Mouse (Mus musculus): ENCODE data around the gene Fam122b. TPM values are rescaled to one million over a fixed set of nuclear protein-coding genes. Genes with fewer than 3 reads are reported as not detected.

Fam122b gene
- 3.0 and 3.2 TPM in 2 replicates for polyA plus RNA-seq (2015; fragmentation: Nextera tagmentation; extraction: Ambion mirVana)

GRCm38 (mm10) chrX:53269289-53270062 lies at the start of gene Fam122b:
Fam122b (minus strand) TSS chrX:53269805.

GRCm38 (mm10) chrX:53273124-53273523 lies 3.5 kb upstream of the Fam122b start, which contains the start of gene Fam122c:
Fam122c (plus strand) TSS chrX:53273424.

GRCm38 (mm10) chrX:53240011-53240410 lies 29.6 kb downstream of the Fam122b start, which contains the start of gene Plac1:
Plac1 (minus strand) TSS chrX:53240111.

Other genes with a start within 250 kb of the Fam122b start
- 0.14 and 0.25 TPM in 2 replicates for gene Plac1, start 29.7 kb downstream of the Fam122b start, polyA plus RNA-seq (2015; fragmentation: Nextera tagmentation; extraction: Ambion mirVana)
- gene Fam122c, start 3.6 kb upstream of the Fam122b start, polyA plus RNA-seq (2015; fragmentation: Nextera tagmentation; extraction: Ambion mirVana) = not detected in 2 replicates
- 25.6 and 29.5 TPM in 2 replicates for gene Mospd1, start 100.7 kb upstream of the Fam122b start, polyA plus RNA-seq (2015; fragmentation: Nextera tagmentation; extraction: Ambion mirVana)
- gene Etd, start 165.1 kb upstream of the Fam122b start, polyA plus RNA-seq (2015; fragmentation: Nextera tagmentation; extraction: Ambion mirVana) = not detected in 2 replicates